Mouse (Mus musculus): ENCODE data around the gene Man2b1. TPM values are rescaled to one million over a fixed set of nuclear protein-coding genes. Genes with fewer than 3 reads are reported as not detected.

The Man2b1 gene
- total and polyA plus RNA-seq, 3 experiments, result 29.1 to 45.6 (median 40.7) TPM

- peak overlapping the region; percentile 99; the same call in 1 of the 2 replicates for H3K9ac ChIP-seq (ENCODE audit: insufficient read depth, low read depth)
- no peaks in the 10 kb centered on the region for H3K9me3 ChIP-seq (replicated peaks; ENCODE audit: low read length)
- TF ChIP-seq MAX (IDR thresholded peaks at IDR 0.05; ENCODE audit: low read length), result no peak
- no peak for TF ChIP-seq USF1 (IDR thresholded peaks at IDR 0.05; ENCODE audit: low read depth, low read length)
- TF ChIP-seq MAZ (IDR thresholded peaks at IDR 0.05; ENCODE audit: low read depth, low read length), result no peak
- TF ChIP-seq MXI1 (IDR thresholded peaks at IDR 0.05; ENCODE audit: low read depth, low read length), result no peak
- no peak for TF ChIP-seq ZKSCAN1 (IDR thresholded peaks at IDR 0.05; ENCODE audit: borderline replicate concordance, low read depth, low read length)
- no peak for TF ChIP-seq CHD1 (IDR thresholded peaks at IDR 0.05; ENCODE audit: low read depth, low read length)
- no peak for TF ChIP-seq BHLHE40 (IDR thresholded peaks at IDR 0.05; ENCODE audit: low read depth, low read length)
- no peak for TF ChIP-seq PAX5 (IDR thresholded peaks at IDR 0.05; ENCODE audit: low read length)
- no peak for TF ChIP-seq SMC3 (IDR thresholded peaks at IDR 0.05; ENCODE audit: low read depth, low read length)
- no peak for TF ChIP-seq POLR2AphosphoS2 (IDR thresholded peaks at IDR 0.05; ENCODE audit: low read depth, low read length)
- no peak for TF ChIP-seq IRF4 (IDR thresholded peaks at IDR 0.05; ENCODE audit: low read depth, low read length)
- no peak for TF ChIP-seq NRF1 (IDR thresholded peaks at IDR 0.05; ENCODE audit: low read depth, low read length)
- TF ChIP-seq HCFC1 (IDR thresholded peaks at IDR 0.05; ENCODE audit: low read depth, low read length), result no peak
- TF ChIP-seq ZMIZ1 (IDR thresholded peaks at IDR 0.05; ENCODE audit: low read depth, low read length), result no peak
- no peak for TF ChIP-seq TCF12 (IDR thresholded peaks at IDR 0.05; ENCODE audit: low read depth, low read length)
- no peak for TF ChIP-seq USF2 (conservative IDR thresholded peaks at IDR 0.05; ENCODE audit: low read depth, low read length)
- peaks cover 6 to 27% of the 10 kb centered on the region in 2 experiments for H3K4me1 ChIP-seq (ENCODE audit: control insufficient read depth in 1 of 2, insufficient read depth in 2 of 2)
- H3K27ac ChIP-seq (ENCODE audit: insufficient read depth, low read depth), result no peak overlapping the region
- H3K4me2 ChIP-seq (ENCODE audit: insufficient read depth, low read depth, poor library complexity, severe bottlenecking), result peak overlapping the region; percentile 76; the same call in 1 of the 2 replicates
- in situ Hi-C loops (cut with MboI; ENCODE audit: low pct_ligation_motif_present, low pct_unique_long_range_greater_than_20kb, low sequenced_read_pairs) (loop anchor here (5.0 kb wide), 1 partner anchor 99 kb away; no protein-coding TSS in a partner anchor), dilution Hi-C loops (cut with MboI; ENCODE audit: extremely low pct_ligation_motif_present, extremely low pct_unique_long_range_greater_than_20kb, low sequenced_read_pairs) (no loop called here)
- no peak for DNase-seq (ENCODE audit: extremely low read depth)
- H3K36me3 ChIP-seq (replicated peaks in 1 of 2; ENCODE audit: control insufficient read depth in 1 of 2, insufficient read depth in 1 of 2, low read length in 1 of 2), result peaks cover 44 to 59% of the 10 kb centered on the region in 2 experiments
- peak overlapping the region in 2 of 3 experiments; percentile 41 to 92 for H3K4me3 ChIP-seq (replicated peaks in 1 of 3; ENCODE audit: low read depth in 2 of 3, low read length in 2 of 3, poor library complexity in 1 of 3)
- H3K79me2 ChIP-seq (replicated peaks; ENCODE audit: control insufficient read depth, extremely low read depth, insufficient read depth, poor library complexity, severe bottlenecking), result peaks cover 17% of the 10 kb centered on the region
- H3K27me3 ChIP-seq (replicated peaks), result no peaks in the 10 kb centered on the region
These were observed 9.9 kb upstream of the Man2b1 start for GRCm38 (mm10) chr8:85073041-85073612.

GRCm38 (mm10) chr8:85074167-85074566 lies 8.9 kb upstream of the Man2b1 start:
- TF ChIP-seq IRF4 (IDR thresholded peaks at IDR 0.05; ENCODE audit: low read depth, low read length) (no peak), TCF12 (IDR thresholded peaks at IDR 0.05; ENCODE audit: low read depth, low read length) (no peak), GABPA (IDR thresholded peaks at IDR 0.05; ENCODE audit: insufficient replicate concordance, low read depth, low read length) (no peak), SIN3A (IDR thresholded peaks at IDR 0.05; ENCODE audit: low read length) (no peak), MEF2A (IDR thresholded peaks at IDR 0.05; ENCODE audit: borderline replicate concordance, low read depth, low read length) (no peak), HCFC1 (IDR thresholded peaks at IDR 0.05; ENCODE audit: low read depth, low read length) (no peak), UBTF (IDR thresholded peaks at IDR 0.05; ENCODE audit: low read depth, low read length) (no peak), MXI1 (IDR thresholded peaks at IDR 0.05; ENCODE audit: low read depth, low read length) (no peak), KAT2A (IDR thresholded peaks at IDR 0.05; ENCODE audit: insufficient replicate concordance, low read length) (no peak), CHD2 (IDR thresholded peaks at IDR 0.05; ENCODE audit: low read length) (no peak), RCOR1 (conservative IDR thresholded peaks at IDR 0.05; ENCODE audit: low read depth, low read length) (no peak)
- dilution Hi-C loops (cut with MboI; ENCODE audit: extremely low pct_ligation_motif_present, extremely low pct_unique_long_range_greater_than_20kb, low sequenced_read_pairs) (no loop called here), in situ Hi-C loops (cut with MboI; ENCODE audit: low pct_ligation_motif_present, low pct_unique_long_range_greater_than_20kb, low sequenced_read_pairs) (loop anchor here (5.0 kb wide), 1 partner anchor 98 kb away; no protein-coding TSS in a partner anchor)
- Histone ChIP-seq H3K4me2 (ENCODE audit: insufficient read depth, low read depth, poor library complexity, severe bottlenecking) (no peak overlapping the region), H3K27ac (ENCODE audit: insufficient read depth, low read depth) (no peak overlapping the region), H3K4me1 (ENCODE audit: control insufficient read depth in 1 of 2, insufficient read depth in 2 of 2) (peaks cover 6 to 27% of the 10 kb centered on the region in 2 experiments), H3K27me3 (replicated peaks) (no peaks in the 10 kb centered on the region), H3K9me3 (replicated peaks; ENCODE audit: low read length) (no peaks in the 10 kb centered on the region), H3K36me3 (replicated peaks in 1 of 2; ENCODE audit: control insufficient read depth in 1 of 2, insufficient read depth in 1 of 2, low read length in 1 of 2) (peaks cover 47 to 60% of the 10 kb centered on the region in 2 experiments), H3K79me2 (replicated peaks; ENCODE audit: control insufficient read depth, extremely low read depth, insufficient read depth, poor library complexity, severe bottlenecking) (peaks cover 17% of the 10 kb centered on the region), H3K9ac (ENCODE audit: insufficient read depth, low read depth) (no peak overlapping the region), H3K4me3 (replicated peaks in 1 of 3; ENCODE audit: low read depth in 2 of 3, low read length in 2 of 3, poor library complexity in 1 of 3) (no peak overlapping the region)
- no peak for DNase-seq (ENCODE audit: extremely low read depth)
